Mouse (Mus musculus) mouse embryonic stem cell (cell line): ENCODE results near the gene Nab2.
"Not testable (repeated sequence)": the region's sequence is repeated elsewhere in the genome, so short reads cannot be mapped to it uniquely, and the experiment has no call there.

Source experiments
- in situ Hi-C, 2 experiments: fragments of 300-500 bp; cut with MboI; formaldehyde crosslinking; loops; 1 replicate in 1 of 2; 3 replicates in 1 of 2; pipeline ENCODE4 v1.14.3; 2019 to 2020; ENCODE audit warnings: low sequenced_read_pairs in 2 of 2, low pct_unique_long_range_greater_than_20kb in 1 of 2, mixed read lengths in 1 of 2; ENCODE audit not compliant: unreplicated experiment in 1 of 2

The Nab2 gene

DNA sequence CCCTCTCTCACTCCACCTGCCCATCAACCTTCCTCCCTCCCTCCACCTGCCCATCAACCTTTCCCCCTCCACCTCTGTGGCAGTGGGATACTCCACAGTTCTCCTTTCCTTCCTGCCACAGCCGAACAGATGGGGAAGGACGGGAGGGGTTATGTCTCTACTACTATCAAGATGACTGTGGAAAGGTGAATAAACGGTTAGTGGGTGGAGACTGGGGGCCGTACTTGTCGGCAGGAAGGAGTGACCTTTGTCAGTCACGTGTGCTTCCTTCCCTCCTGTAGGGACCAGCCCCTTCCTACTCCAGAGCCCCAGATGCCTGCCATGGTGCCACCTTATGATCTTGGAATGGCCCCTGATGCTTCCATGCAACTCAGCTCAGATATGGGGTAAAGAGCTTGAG lies 10.3 kb downstream of the Nab2 start:
- in situ Hi-C loops = no loop called here

DNA sequence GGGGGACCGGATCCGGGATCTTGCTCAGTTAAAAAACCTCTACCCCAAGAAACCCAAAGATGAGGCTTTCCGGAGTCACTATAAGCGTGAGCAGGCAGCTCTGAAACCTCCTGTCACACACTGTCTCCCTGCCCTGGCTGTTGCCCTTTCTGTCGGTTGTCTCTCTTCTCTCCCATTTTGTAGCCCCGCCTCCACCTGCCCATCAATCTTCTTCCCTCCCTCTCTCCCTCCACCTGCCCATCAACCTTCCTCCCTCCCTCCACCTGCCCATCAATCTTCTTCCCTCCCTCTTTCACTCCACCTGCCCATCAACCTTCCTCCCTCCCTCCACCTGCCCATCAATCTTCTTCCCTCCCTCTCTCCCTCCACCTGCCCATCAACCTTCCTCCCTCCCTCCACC lies 10.8 kb downstream of the Nab2 start:
- in situ Hi-C loops = not testable (repeated sequence)

DNA sequence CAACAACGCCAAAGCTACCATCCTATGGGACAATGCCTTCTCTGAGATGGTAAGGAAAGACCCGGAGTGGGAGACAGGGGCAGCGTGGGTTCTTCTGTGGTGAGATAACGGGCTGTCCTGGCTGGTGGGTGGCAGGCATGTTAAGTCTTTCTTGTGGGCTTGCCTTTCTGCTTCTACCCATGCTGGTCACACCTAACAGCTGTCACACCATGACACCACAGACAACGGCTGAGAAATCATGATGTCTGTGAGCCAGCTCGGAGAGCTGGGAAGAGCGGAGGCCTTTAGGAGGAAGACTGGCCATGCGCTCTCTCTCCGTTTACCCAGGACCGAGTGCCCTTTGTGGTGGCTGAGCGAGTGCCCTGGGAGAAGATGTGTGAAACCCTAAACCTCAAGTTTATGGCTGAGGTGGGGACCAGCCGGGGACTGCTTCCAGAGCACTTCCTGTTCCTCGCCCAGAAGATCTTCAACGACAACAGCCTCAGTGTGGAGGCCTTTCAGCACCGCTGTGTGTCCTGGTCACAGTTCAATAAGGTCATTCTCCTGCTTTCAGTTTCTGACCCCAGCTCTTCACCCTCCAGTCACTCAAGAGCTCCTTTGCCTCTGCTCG lies 13.3 kb downstream of the Nab2 start:
- in situ Hi-C loops = no loop called here

DNA sequence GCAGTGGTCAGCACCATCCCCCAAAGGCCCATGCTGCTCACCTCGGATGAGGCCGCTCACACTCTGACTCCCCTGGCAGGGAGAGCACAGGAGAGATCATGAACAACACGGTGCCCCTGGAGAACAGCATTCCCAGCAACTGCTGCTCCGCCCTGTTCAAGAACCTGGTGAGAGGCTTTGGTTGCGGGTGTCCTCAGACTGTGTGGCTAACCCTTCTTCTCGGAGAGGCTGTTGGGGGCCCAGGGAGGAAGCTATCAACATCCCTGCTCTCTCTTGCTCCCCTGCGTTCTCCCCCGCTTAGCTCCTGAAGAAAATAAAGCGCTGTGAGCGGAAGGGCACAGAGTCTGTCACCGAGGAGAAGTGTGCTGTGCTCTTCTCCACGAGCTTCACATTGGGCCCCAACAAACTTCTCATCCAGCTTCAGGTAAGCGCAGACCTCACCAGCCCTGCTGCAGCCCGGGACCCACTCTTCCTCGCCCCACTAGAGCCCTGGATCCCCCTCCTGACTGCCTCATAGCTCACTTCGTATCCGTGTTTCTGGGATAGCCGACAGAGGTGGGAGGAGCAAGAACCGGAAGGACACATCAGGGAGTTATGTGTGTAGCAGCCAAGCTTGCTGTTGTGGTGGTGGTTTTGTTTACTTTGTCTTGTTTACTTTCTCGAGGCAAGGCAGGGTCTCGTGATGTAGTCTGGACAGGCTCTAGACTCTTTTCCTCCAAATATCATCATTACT lies 15.3 kb downstream of the Nab2 start:
- in situ Hi-C loops = no loop called here

DNA sequence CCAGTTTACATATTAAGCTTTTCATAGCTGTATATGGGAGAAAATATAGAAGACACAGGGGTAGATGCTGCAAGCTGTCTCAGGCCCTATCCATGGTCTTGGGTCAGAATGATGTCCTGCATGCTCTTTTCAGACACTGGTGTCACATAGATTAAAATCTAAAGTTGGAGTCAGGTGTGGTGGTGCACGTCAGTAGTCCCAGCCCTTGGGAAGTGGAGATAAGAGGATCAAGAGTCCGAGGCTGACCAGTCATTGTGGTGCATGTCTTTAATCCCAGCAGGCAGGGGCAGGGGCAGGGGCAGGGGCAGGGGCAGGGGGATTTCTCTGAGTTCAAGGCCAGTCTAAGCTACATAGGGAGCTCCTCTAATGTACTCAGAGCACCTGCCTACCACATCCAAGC lies 22.6 kb downstream of the Nab2 start:
- in situ Hi-C loops = loop anchor here in 1 of 2 experiments (10.0 kb wide), 1 partner anchor 289 kb away; no protein-coding TSS in a partner anchor

DNA sequence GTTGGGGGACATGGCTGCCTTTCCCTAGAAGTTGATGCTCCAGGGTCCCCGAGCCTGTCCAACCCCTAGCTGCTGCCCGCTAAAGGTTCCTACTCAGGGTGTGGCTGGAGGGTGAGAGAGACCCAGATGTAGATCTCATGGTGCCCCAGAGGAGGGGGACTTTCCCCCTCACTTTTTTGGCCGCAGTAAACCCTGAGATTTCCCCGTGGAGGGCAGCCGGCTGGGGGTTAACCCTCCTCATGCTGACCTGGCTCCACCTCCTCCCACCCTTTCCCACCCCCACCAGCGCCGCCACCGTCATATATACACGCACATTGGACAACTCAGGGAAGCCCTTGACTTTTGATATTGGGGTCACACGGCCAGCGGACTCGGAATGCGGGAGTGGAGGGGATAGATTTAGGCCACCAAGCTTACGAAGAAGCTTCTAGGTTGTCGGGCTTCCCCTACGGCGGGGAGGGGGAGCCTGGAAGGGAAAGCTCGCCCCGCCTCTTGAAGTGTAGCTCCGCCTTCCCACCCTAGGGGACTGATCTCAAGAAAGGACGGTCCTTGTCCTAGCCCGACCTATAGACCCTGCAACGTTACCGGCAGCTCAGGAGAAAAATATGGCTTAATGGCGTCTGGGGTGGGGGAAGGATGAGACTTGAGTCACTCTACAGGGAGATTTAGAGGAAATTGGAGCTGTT lies 24.7 kb downstream of the Nab2 start:
- in situ Hi-C loops = loop anchor here in 1 of 2 experiments (10.0 kb wide), 1 partner anchor 291 kb away; no protein-coding TSS in a partner anchor

DNA sequence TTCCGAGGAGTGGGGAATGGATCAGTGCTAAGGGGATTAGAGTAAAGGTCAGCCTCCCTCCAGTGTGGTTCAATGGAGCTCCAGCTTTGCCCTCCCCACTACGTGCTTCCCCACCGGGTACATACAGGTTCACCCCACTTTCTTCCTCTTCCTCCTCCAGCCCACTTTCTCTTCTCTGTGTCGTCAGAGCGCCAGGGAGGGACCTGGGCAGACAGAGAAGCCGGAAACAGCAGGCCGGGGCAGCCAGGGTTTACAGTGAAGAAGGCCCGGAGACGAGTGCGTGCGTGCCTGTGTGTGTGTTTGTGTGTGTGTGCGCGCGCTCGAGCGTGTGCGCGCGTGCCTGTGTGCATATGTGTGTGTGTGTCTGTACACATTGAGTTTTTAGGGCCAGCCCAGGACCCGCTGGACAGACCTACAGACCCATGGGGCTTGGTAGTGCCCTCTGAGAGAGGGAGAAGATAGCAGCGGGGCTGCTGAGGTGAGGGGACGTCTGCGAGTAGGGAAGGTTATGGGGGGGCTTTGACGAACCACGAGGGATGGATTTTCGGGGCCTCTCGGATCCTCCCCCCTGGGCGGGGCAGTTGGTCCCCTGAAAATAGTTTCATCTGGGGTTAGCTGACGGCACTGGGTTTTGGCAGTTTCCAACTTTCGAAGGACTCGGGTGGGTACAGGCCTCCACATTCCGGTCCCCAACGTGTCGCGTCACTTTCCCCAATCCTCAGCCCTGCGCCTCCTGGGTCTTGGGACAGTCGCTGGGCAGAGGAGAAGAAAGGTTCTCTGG lies 25.4 kb downstream of the Nab2 start, which contains the start of gene Stat6:
Stat6 (plus strand) TSS at position 215 of the 781 bp plus-strand sequence.
- in situ Hi-C loops = loop anchor here in 1 of 2 experiments (10.0 kb wide), 1 partner anchor 292 kb away; no protein-coding TSS in a partner anchor

DNA sequence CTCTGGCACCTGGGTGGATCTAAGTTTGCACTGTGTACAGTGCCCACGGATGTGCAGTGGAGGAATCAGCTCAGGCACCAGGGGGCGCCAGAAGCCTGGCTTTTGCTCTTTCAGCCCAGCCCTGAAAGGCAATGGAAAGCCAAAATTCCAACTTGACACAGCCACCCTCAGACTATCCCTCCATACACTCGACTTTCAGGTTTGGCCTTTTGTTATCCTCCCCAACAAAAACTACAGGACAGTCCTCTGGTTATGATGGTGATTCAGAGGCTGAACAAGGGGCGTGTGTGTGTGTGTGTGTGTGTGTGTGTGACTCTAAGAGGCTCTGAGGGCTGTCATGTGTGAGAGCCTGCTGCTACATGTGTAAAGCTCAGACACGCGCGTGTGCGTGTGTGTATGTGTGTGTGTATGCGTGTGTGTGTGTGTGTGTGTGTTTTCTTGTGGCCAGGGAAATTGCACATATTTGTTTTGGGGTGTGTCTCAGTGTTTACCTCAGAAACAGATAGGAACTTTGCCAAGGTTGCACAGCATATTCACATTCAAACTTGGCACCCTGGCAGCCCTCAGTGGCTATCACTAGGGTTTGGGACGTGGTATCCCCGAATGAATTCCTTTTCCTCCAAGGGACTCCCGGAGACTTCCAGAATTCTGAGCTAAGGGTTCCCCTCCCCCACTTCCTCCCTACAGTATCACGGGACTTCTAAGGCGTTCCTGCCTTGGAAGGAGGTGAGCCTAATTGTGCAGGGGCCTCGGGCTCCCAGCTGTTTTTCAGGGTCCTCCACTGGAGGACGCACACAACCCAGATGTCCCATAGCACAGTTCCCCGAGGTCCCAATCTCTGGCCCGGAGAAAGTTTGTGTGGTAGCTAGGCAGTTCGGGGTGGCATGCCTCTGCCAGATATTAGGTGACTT lies 26.3 kb downstream of the Nab2 start:
- in situ Hi-C loops = loop anchor here in 1 of 2 experiments (10.0 kb wide), 1 partner anchor 293 kb away; no protein-coding TSS in a partner anchor

DNA sequence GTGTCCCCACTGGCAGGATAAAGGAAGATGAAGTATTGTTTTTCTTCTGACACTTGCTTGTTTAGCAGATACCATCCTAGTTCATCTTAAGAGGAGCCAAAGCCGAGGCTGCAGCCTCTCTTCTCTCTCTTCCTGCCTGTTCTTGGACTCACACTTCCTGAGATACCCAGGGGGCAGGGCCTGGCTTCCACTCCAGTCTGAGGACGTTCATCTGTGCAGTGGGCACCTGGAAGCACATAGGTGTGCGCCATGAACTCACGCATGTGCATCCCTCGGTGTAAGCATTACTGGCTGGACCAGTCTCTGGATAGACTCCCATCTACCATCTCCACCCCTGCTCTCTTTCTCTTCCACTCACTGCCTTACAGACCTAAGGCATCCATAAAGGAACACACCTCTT lies 27.9 kb downstream of the Nab2 start:
- in situ Hi-C loops = loop anchor here in 1 of 2 experiments (10.0 kb wide), 1 partner anchor 294 kb away; no protein-coding TSS in a partner anchor

DNA sequence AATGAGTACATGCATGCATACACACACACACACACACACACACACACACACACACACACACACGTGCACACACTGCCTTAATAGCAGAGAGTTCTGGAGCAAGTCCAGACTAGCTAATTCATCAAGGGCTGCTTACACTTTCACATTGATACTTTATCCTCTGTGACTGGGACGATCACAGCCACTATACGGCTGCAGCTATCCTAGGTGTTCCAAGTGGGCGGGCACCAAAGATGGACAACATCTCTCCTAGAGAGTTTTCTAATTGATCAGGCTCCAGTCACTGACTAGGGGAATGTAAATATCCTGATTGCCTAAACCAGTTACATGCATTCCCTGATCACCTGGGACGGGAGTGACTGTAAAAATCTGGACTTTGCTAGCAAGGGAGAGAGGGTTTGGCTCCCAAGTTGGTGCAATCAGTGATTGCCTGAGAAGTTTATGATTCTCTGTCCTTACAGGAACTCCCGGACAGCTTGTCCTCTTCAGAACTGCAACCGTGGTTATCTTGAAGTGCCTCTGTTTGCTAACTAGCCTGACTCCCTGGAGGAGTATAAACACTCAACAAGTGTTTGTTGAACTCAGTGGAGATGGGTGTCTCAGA lies 35.6 kb downstream of the Nab2 start:
- in situ Hi-C loops = loop anchor here in 1 of 2 experiments (5.0 kb wide), 1 partner anchor 55 kb away; no protein-coding TSS in a partner anchor

DNA sequence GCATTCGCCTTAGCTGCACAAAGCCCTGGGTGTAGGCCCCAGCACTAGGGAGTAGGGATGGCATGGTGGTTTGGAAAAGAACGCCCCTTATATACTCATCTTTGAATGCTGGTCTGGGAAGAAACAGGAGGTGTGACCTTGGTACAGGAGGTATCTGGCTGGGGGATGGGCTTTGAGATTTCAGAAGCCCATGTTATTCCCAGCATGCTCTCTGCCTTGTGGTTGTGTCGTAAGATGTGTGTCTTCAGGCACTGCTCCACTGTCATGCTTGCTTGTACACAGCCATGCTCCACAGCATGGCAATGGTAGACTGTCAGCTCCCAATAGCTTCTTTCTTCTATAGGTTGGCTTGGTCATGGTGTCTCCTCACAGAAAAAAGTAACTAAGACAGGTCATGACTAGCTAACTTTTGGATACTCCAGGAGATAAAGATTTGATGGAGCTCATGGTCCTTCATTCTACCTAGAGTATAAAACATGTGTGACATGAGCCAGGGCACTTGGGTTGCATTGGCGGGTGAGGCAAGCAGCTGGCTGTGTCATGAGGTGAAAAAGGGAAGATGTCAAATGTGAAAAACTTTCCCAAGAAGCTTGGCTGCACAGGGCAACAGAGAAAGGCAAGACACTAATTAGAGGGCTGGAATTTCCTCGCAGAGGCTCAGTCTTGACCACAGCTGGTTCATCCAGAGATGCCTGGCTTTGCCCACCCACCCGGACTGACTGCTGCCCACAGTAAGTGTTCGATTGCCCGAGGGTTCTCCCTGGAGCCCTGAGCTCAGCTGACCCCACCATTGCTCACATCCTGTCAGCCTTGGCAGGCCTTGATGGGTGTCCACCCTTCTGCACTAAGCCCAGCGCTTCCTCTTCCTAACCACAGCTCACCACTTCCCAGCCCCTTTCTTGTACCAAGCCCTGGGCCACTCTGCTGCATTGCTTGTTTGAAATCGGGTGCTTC lies 36.8 kb downstream of the Nab2 start:
- in situ Hi-C loops = loop anchor here in 1 of 2 experiments (5.0 kb wide), 1 partner anchor 54 kb away; no protein-coding TSS in a partner anchor

DNA sequence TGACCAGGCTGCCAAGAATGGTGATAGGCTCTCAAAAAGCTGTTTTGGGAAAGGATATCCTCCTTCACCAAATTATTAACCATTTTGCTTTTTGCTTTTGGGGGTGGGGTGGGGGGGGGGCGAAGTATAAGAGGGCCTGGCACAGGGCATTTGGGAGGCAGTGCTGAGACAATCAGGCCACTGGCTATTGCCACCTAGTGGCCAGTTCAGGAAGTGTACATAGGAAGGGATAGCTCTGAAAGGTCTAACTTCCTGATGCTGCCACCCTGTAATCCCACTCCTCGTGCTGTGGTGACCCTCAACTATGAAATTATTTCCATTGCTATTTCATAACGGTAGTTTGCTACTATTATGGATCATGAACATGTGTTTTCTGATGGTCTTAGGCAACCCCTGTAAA lies 41.9 kb downstream of the Nab2 start:
- in situ Hi-C loops = no loop called here

DNA sequence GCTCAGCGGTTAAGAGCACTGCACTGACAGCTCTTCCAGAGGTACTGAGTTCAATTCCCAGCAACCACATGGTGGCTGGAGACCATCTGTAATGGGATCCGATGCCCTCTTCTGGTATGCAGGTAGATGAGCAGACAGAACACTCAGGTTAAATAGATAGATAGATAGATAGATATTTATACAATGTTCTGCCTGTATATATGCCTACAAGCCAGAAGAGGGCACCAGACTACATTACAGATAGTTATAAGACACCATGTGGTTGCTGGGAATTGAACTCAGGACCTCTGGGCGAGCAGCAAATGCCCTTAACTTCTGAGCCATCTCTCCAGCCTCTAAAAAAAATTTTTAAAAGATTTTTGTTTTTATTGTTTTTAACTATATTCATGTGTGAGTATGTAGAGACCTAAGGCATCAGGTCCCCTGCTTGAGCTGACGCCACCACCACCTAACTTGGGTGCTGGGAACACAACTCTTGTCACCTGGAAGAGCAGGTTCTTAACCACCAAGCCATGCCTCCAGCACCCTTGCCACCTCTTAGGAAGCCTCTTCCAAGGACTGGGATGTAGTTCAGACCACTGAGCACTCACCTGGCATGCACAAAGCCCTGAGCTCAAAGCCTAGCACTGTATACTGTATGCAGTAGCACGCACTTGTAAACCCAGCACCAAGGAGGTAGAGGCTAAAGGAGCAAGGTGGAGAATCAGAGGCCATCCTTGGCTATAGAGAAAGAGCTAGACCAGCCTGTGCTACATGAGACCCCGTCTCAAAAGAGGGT lies 44.7 kb downstream of the Nab2 start:
- in situ Hi-C loops = no loop called here

DNA sequence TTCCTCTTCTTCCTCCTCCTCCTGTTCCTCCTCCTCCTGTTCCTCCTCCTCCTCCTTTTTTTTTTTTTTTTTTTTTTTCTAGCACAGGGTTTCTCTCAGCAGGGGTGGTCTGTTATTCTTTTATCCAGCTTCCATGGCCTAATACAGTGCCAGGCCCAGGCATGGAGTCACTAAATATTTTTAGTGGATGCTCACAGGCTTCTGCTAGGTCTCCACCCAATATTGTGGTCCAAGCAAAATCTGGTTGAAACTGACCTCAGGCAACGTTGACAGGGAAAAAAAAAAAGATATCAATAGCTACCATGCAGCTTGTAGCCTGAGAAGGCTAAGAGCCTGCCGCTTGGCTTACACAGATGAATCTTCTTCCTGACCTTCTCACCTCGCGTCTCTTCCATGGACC lies 45.7 kb downstream of the Nab2 start:
- in situ Hi-C loops = no loop called here

DNA sequence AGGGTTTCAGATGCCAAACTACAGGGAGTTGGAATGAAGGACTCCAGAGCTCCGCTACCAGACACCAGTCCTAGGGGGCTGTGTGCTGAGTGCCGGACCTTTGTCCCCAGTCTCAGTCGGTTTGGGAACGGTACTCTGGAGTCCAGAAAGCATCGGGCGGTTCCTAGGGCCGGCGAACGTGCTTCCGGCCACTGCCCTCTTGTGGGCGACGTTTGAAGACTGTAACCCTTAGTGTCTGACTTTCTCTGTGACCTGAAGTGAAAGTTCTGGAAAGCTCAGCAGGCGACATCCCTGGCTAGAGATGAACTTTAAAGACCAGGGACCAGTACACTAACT lies 46.3 kb downstream of the Nab2 start:
- in situ Hi-C loops = no loop called here
